Mouse (Mus musculus) forebrain, embryonic 13.5 days (tissue): Measurements from ENCODE around the gene Ormdl2. TPM values are rescaled to one million over a fixed set of nuclear protein-coding genes. Genes with fewer than 3 reads are reported as not detected.

Experiments
- ATAC-seq: fragments of 200-750 bp; cut with Nextera tagmentation; 2 replicates; pipeline ENCODE4 v1.8.0; 2017
- H3K27ac ChIP-seq: fragments of 300-500 bp; sonication (generic); 2 replicates; pipeline ENCODE4 v1.5.1; 2015; ENCODE audit warnings: inconsistent platforms, mild to moderate bottlenecking, moderate library complexity
- H3K27me3 ChIP-seq: fragments of 300-500 bp; sonication (generic); 2 replicates; pipeline ENCODE4 v1.6.1; 2015; ENCODE audit warnings: mild to moderate bottlenecking, inconsistent platforms
- H3K36me3 ChIP-seq: fragments of 300-500 bp; sonication (generic); 2 replicates; pipeline ENCODE4 v1.6.1; 2015; ENCODE audit warnings: mild to moderate bottlenecking, inconsistent platforms; ENCODE audit not compliant: poor library complexity, severe bottlenecking
- H3K4me1 ChIP-seq: fragments of 300-500 bp; sonication (generic); 2 replicates; pipeline ENCODE4 v1.6.1; 2015; ENCODE audit warnings: inconsistent platforms
- H3K4me2 ChIP-seq: fragments of 300-500 bp; sonication (generic); 2 replicates; pipeline ENCODE4 v1.6.1; 2015; ENCODE audit warnings: inconsistent platforms, mild to moderate bottlenecking, moderate library complexity
- H3K4me3 ChIP-seq: fragments of 300-500 bp; sonication (generic); 2 replicates; pipeline ENCODE4 v1.5.1; 2015; ENCODE audit warnings: mild to moderate bottlenecking, inconsistent platforms
- H3K9ac ChIP-seq: fragments of 300-500 bp; sonication (generic); 2 replicates; pipeline ENCODE4 v1.6.1; 2015; ENCODE audit warnings: mild to moderate bottlenecking, inconsistent platforms
- H3K9me3 ChIP-seq: fragments of 300-500 bp; sonication (generic); replicated peaks from 2 replicates; pipeline ENCODE4 v1.6.1; 2016; ENCODE audit warnings: inconsistent platforms
- WGBS: fragments of 180-500 bp; shearing (Covaris S2); methylation state at CpG from one replicate; pipeline ENCODE4 v1.1.7; 2015; 5-methylcytosine and 5-hydroxymethylcytosine counted together
- polyA plus RNA-seq: library from polyadenylated mRNA; unstranded; fragments of >200 nt; fragmentation: Nextera tagmentation; extraction: Ambion mirVana; gene quantifications from 2 replicates; pipeline ENCODE4 v1.2.1, GENCODE M21; 2015

Gene Ormdl2
- 46.5 and 51.1 TPM in 2 replicates for polyA plus RNA-seq

DNA sequence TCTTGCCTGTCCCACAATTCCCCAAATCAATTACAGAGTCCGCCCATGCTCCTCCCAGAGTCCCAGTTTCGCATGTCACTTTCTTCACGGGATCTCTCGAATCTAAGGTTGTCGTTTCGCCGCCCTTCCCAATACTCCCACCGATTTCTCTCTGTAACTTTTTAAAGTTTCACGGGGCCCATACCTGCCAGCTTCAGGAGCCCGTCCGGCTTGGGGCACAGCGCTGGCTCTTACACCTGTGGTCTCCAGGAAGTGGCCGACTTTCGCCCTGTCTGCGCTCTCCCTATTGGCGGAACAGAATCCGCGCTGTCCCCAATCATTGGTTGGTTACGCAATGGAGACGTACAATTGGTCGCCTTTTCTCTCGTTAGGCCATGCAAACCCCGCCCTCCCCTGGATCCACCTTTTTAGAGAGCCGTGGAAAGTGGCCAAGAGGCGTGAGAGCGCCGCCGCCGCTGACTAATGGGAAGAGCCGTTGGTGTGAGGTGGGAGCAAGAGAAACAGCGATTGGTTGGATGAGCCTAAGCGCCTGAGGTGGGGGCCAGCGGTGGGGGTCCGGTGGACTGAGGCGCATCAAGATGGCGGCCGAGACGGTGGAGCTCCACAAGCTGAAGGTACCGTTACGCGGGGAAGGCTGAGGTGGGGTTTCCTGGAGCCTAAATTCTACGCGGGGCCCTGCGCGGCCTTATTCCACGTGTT is at the start of gene Ormdl2:
Gene Ormdl2, minus strand, starts transcription at position 288 of the 699 bp plus-strand sequence.
- Histone ChIP-seq H3K4me1 (peaks cover 20% of the 10 kb centered on the region), H3K4me2 (peak within 1 kb of the TSS; percentile 89), H3K27ac (peak within 1 kb of the TSS; percentile 60; the same call in 1 of the 2 replicates), H3K36me3 (peaks cover 50% of the 10 kb centered on the region), H3K4me3 (peak within 1 kb of the TSS; percentile 91), H3K9me3 (no peaks in the 10 kb centered on the region), H3K27me3 (no peaks in the 10 kb centered on the region), H3K9ac (peak within 1 kb of the TSS; percentile 88)
- ATAC-seq, result peak; percentile 100
- under 1% methylated on average over 46 of the region's 46 CpGs for WGBS

DNA sequence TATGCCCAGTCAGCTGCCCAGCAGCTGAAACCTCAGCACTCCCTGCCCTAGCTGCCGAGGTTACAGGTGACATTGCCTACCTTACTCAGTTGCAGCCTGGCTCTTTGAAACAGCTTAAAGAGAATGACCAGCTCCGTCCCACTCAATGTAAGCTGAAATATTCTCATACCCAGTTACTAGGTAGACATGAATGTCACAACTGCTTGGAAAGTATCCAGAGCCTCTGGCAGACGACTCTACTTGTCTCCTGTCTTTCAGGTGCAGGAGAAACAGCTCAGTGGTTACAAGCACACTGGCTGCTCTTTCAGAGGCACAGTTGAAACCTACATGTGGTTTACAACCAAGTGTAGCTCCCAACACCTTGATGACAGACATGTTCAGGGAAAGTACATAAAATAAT is 48.9 kb upstream of the Ormdl2 start:
- WGBS, result 88% methylated on average over 3 of the region's 3 CpGs
- H3K4me2 ChIP-seq, result no peak overlapping the region
- ATAC-seq, result no peak
- H3K36me3 ChIP-seq, result peaks cover 69% of the 10 kb centered on the region
- H3K4me1 ChIP-seq, result no peaks in the 10 kb centered on the region
- H3K27ac ChIP-seq, result no peak overlapping the region
- no peaks in the 10 kb centered on the region for H3K9me3 ChIP-seq
- no peak overlapping the region for H3K4me3 ChIP-seq
- no peaks in the 10 kb centered on the region for H3K27me3 ChIP-seq
- no peak overlapping the region for H3K9ac ChIP-seq

DNA sequence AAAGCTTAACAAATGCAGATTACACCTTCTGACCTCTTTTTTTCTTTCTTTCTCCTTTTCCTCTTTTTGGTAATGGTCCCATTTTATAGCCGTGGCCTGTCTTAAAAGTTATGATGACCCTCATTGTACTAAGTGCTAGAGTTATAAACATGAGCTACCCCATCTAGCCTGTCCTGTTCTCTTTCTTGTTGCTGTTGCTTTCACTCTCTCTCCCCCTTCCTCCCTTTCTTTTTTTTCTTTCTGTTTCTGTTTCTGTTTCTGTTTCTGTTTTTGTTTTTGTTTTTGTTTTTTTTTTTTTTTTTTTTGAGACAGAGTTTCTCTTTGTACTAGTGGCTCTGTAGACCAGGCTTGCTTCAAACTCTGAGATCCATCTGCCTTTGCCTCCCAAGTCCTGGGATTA is 45.1 kb upstream of the Ormdl2 start:
- H3K36me3 ChIP-seq, result peaks cover 44% of the 10 kb centered on the region
- no peak overlapping the region for H3K4me3 ChIP-seq
- ATAC-seq, result no peak
- no peak overlapping the region for H3K27ac ChIP-seq
- H3K9me3 ChIP-seq, result no peaks in the 10 kb centered on the region
- H3K4me2 ChIP-seq, result no peak overlapping the region
- no peaks in the 10 kb centered on the region for H3K4me1 ChIP-seq
- H3K9ac ChIP-seq, result no peak overlapping the region
- no peaks in the 10 kb centered on the region for H3K27me3 ChIP-seq
- 88% methylated on average over 1 of the region's 1 CpGs for WGBS

DNA sequence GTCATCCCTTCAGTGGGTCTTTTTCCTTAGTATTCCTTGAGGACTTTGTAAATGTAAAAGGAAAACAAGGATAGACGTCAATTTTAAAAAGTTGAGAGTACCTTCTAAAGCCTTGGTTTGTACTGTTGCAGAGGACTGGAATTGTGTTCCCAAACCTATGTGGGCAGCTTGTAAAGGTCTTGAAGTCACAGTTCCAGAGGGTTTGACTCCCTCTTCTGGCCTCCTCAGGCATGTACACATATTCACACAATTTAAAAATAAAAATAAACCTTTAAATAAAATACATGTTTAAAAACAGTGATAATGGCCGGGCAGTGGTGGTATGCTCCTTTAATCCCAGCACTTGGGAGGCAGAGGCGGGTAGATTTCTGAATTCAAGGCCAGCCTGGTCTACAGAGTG is 44.6 kb upstream of the Ormdl2 start:
- H3K27me3 ChIP-seq, result no peaks in the 10 kb centered on the region
- H3K4me3 ChIP-seq, result no peak overlapping the region
- ATAC-seq, result no peak
- H3K4me2 ChIP-seq, result no peak overlapping the region
- no peaks in the 10 kb centered on the region for H3K9me3 ChIP-seq
- WGBS, result 89% methylated on average over 3 of the region's 3 CpGs
- H3K36me3 ChIP-seq, result peaks cover 44% of the 10 kb centered on the region
- H3K27ac ChIP-seq, result no peak overlapping the region
- H3K4me1 ChIP-seq, result no peaks in the 10 kb centered on the region
- H3K9ac ChIP-seq, result no peak overlapping the region

DNA sequence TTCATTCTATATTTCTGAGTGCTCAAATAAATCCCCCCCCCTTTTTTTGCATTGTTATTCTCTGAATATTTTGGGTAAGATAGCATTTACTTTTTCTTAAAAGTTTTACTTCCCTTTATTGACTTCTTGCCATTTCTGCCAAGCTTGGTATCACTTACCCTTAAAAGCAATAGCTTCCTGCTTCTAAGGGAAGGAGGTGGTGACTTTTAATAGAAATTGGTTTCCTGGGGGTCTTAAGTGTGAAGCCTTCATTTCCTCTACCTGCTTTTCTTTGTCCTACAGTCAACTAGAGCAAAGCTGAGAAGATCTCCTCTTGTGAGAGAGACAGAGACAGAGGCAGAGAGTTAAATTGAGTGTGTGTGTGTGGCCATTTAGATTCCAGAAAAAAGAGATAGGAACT is 39.7 kb upstream of the Ormdl2 start:
- no peak overlapping the region for H3K9ac ChIP-seq
- H3K4me1 ChIP-seq, result no peaks in the 10 kb centered on the region
- H3K9me3 ChIP-seq, result no peaks in the 10 kb centered on the region
- ATAC-seq, result no peak
- no peak overlapping the region for H3K4me2 ChIP-seq
- H3K36me3 ChIP-seq, result peaks cover 48% of the 10 kb centered on the region
- H3K27ac ChIP-seq, result no peak overlapping the region
- no peaks in the 10 kb centered on the region for H3K27me3 ChIP-seq
- H3K4me3 ChIP-seq, result no peak overlapping the region

DNA sequence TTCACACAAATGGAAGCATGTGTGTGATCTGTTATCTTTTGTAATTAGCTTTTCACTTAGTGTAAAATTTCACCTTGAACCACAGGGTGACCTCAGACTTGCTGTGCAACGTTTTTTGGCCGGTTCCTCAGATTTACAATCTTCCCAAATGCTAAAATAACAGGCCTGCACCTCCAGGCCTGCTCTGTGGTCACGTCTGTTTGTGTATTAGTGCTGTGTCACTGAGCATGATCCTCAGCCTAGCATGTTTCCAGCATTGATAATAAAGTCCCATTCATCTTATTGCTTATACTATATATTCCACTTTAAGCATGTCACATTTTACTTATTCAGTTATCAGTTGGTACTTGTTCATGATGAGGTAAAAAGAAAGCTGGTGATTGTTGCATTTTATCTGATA is 28.9 kb upstream of the Ormdl2 start:
- H3K9me3 ChIP-seq, result no peaks in the 10 kb centered on the region
- no peak overlapping the region for H3K27ac ChIP-seq
- H3K4me3 ChIP-seq, result no peak overlapping the region
- ATAC-seq, result no peak
- no peak overlapping the region for H3K9ac ChIP-seq
- H3K4me1 ChIP-seq, result no peaks in the 10 kb centered on the region
- peaks cover 58% of the 10 kb centered on the region for H3K36me3 ChIP-seq
- H3K4me2 ChIP-seq, result no peak overlapping the region
- H3K27me3 ChIP-seq, result no peaks in the 10 kb centered on the region
- 77% methylated on average over 3 of the region's 3 CpGs for WGBS

DNA sequence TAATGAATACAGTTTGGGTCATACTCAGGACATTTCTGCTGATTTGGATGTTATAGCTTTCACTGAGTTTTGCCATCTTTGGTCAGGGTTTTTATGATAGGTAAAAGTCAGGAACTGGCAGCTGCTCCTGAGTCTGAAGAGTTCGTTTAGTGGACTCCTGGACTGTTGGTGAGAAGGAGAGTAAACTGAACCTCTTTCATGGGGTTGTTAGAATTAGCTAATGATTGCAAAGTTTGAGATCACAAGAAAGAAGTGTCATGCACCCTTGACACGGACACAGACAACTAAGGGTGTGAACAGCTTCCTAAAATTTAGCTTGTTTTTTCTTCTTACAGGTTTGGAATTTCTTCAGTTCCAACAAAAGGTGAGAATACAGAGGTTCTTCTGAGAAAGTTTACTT is 27.0 kb upstream of the Ormdl2 start:
- no peak overlapping the region for H3K4me3 ChIP-seq
- no peaks in the 10 kb centered on the region for H3K9me3 ChIP-seq
- H3K9ac ChIP-seq, result no peak overlapping the region
- H3K36me3 ChIP-seq, result peaks cover 56% of the 10 kb centered on the region
- H3K27me3 ChIP-seq, result no peaks in the 10 kb centered on the region
- no peaks in the 10 kb centered on the region for H3K4me1 ChIP-seq
- ATAC-seq, result no peak
- H3K27ac ChIP-seq, result no peak overlapping the region
- no peak overlapping the region for H3K4me2 ChIP-seq
- WGBS, result 89% methylated on average over 2 of the region's 2 CpGs

DNA sequence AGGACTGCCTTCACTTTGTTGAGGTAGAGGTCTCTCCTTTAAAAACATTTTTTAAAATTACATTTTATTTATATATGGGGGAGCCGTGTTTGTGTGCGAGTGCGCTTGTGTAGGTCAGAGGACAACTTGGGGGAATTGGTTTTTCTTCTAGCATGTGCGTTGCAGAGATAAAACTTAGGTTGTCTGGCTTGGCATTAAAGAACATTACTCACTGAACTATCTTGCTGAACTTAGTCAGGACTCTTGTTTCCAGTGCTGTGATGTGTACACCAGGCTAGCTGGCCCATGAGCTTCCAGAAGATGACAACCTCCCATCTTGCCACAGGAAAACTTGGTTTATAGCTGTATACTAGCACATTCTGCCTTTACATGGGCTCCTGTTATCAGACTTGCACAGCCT is 25.2 kb upstream of the Ormdl2 start:
- 98% methylated on average over 4 of the region's 4 CpGs for WGBS

DNA sequence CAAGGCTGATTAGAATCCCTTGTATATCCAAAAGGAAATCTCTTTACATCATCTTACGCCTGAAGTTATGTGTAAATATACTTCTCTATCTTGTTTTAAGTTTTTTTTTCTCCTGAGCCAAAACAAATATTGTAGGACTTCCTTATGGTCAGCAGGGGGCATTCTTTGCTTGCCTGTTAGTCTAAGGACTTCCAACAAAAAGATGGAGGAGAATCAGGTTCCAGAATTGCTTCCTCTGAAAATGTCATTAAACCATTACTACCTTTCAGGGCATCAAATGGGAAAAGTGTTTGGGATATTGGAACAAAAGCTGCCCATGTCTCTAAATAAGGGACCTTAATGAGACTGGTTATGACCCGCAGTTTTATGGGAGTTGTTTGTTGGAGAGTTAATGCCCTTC is 24.1 kb upstream of the Ormdl2 start:
- no peak overlapping the region for H3K4me3 ChIP-seq
- peaks cover 69% of the 10 kb centered on the region for H3K36me3 ChIP-seq
- no peak for ATAC-seq
- H3K4me1 ChIP-seq, result no peaks in the 10 kb centered on the region
- no peak overlapping the region for H3K9ac ChIP-seq
- 50% methylated on average over 2 of the region's 2 CpGs for WGBS
- H3K9me3 ChIP-seq, result no peaks in the 10 kb centered on the region
- H3K27me3 ChIP-seq, result no peaks in the 10 kb centered on the region
- no peak overlapping the region for H3K27ac ChIP-seq
- H3K4me2 ChIP-seq, result no peak overlapping the region

More for the DNA sequence above, 25.2 kb upstream of the Ormdl2 start:
- Histone ChIP-seq H3K9me3 (no peaks in the 10 kb centered on the region), H3K4me2 (no peak overlapping the region), H3K9ac (no peak overlapping the region), H3K27ac (no peak overlapping the region), H3K27me3 (no peaks in the 10 kb centered on the region), H3K36me3 (peaks cover 63% of the 10 kb centered on the region), H3K4me1 (no peaks in the 10 kb centered on the region), H3K4me3 (no peak overlapping the region)
- ATAC-seq, result no peak

DNA sequence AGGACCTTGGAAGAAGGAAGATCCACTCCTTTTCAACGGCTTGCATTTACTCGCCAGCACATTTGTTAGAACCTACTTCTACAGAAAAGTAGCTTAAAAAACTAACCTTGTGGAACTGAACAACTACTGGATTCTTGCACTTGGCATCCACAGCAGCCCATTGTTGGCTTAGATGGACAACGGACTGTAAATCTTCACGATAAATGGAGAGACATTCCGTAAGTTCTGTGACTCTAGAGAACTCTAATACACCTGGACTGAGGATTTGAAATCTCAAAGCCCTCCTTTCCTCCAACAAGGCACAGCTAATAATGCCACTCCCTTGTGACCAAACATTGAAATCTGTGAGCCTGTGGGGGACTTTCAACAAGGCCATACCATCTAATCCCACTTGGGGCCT is 21.8 kb upstream of the Ormdl2 start:
- Histone ChIP-seq H3K4me3 (no peak overlapping the region), H3K4me1 (no peaks in the 10 kb centered on the region), H3K9ac (no peak overlapping the region), H3K27ac (no peak overlapping the region), H3K36me3 (peaks cover 64% of the 10 kb centered on the region), H3K4me2 (no peak overlapping the region), H3K9me3 (no peaks in the 10 kb centered on the region), H3K27me3 (no peaks in the 10 kb centered on the region)
- WGBS, result 94% methylated on average over 5 of the region's 5 CpGs
- ATAC-seq, result no peak

DNA sequence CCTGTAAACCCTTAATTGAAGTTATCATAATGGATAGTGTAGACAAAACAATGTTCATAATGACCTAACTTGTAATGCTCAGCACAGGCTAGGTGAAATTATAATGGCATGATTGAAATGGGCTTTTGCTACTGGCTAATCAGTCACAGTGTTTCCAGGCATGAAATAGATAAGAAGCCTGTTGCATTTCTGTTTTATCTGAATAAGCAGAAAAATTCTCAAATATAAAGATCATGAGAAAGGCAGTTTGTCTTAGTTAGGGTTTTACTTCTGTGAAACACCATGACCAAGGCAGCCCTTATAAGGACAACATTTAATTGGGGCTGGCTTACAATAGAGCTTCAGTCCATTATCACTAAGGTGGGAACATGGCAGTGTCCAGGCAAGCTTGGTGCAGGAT is 19.2 kb upstream of the Ormdl2 start:
- Histone ChIP-seq H3K4me1 (no peaks in the 10 kb centered on the region), H3K27ac (no peak overlapping the region), H3K4me3 (no peak overlapping the region), H3K4me2 (no peak overlapping the region), H3K27me3 (no peaks in the 10 kb centered on the region), H3K9ac (no peak overlapping the region), H3K9me3 (no peaks in the 10 kb centered on the region), H3K36me3 (peaks cover 67% of the 10 kb centered on the region)
- no peak for ATAC-seq

DNA sequence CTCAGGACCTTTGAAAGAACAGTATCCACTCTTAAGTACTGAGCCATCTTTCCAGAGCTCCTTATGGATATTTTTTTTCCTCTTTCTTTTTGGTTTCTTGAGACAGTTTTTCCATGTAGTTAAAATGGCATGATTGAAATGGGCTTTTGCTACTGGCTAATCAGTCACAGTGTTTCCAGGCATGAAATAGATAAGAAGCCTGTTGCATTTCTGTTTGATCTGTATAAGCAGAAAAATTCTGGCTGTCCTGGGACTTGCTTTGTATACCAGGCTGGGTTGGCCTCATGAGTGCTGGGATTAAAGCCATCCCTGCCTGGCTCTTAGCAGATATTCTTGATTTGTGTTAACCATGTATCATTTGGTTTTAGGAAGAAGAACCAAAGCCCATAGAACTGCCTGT is 18.0 kb upstream of the Ormdl2 start:
- no peak overlapping the region for H3K4me3 ChIP-seq
- ATAC-seq, result no peak
- no peaks in the 10 kb centered on the region for H3K9me3 ChIP-seq
- no peak overlapping the region for H3K9ac ChIP-seq
- no peaks in the 10 kb centered on the region for H3K27me3 ChIP-seq
- no peak overlapping the region for H3K4me2 ChIP-seq
- H3K4me1 ChIP-seq, result no peaks in the 10 kb centered on the region
- no peak overlapping the region for H3K27ac ChIP-seq
- H3K36me3 ChIP-seq, result peaks cover 73% of the 10 kb centered on the region

DNA sequence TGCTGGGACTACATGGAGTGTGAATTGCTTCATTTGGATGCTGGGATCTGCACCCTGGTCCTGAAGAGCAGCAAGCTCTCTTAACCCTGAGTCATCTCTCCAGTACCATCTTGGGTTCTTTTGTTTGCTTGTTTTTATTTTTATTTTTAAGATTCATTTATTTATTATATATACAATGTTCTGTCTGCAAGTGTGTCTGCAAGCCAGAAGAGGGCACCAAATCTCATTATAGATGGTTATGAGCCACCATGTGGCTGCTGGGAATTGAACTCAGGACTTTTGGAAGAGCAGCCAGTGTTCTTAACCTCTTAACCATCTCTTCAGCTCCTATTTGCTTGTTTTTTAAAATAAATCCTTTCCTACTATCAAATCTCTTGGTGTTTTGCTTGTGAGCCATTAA is 16.0 kb upstream of the Ormdl2 start:
- H3K9ac ChIP-seq, result no peak overlapping the region
- no peak overlapping the region for H3K27ac ChIP-seq
- H3K9me3 ChIP-seq, result no peaks in the 10 kb centered on the region
- H3K4me1 ChIP-seq, result no peaks in the 10 kb centered on the region
- H3K27me3 ChIP-seq, result no peaks in the 10 kb centered on the region
- H3K4me3 ChIP-seq, result no peak overlapping the region
- H3K36me3 ChIP-seq, result peaks cover 80% of the 10 kb centered on the region
- H3K4me2 ChIP-seq, result no peak overlapping the region
- no peak for ATAC-seq
